Mouse (Mus musculus): Measurements from ENCODE around the gene Ccdc185.

The Ccdc185 gene

GRCm38 (mm10) chr1:182735891-182736290, 13.1 kb downstream of the Ccdc185 start:
- no peak for DNase-seq

GRCm38 (mm10) chr1:182732695-182733094, 16.3 kb downstream of the Ccdc185 start:
- DNase-seq: no peak

GRCm38 (mm10) chr1:182729002-182729401, 20.0 kb downstream of the Ccdc185 start:
- no peak for DNase-seq

GRCm38 (mm10) chr1:182727541-182727940, 21.4 kb downstream of the Ccdc185 start:
- no peak for DNase-seq

GRCm38 (mm10) chr1:182714236-182714935, 34.6 kb downstream of the Ccdc185 start:
- no peak for DNase-seq

GRCm38 (mm10) chr1:182711360-182711933, 37.5 kb downstream of the Ccdc185 start:
- no peak for DNase-seq

- no peak for DNase-seq
Measured at GRCm38 (mm10) chr1:182707459-182707858, 41.5 kb downstream of the Ccdc185 start.

GRCm38 (mm10) chr1:182704882-182705281, 44.1 kb downstream of the Ccdc185 start:
- DNase-seq: no peak

GRCm38 (mm10) chr1:182699392-182700347, 49.3 kb downstream of the Ccdc185 start:
- no peak for DNase-seq
